Mouse (Mus musculus) T-helper 1 cell (primary cell): ENCODE data around the gene Nrde2.
"Not testable (repeated sequence)": the region's sequence is repeated elsewhere in the genome, so short reads cannot be mapped to it uniquely, and the experiment has no call there.

Experiments
- in situ Hi-C: fragments of 300-600 bp; cut with MboI, MseI; formaldehyde crosslinking; loops from one replicate; pipeline ENCODE4 v1.15.1; 2025; ENCODE audit warnings: high pct_unique_total_duplicates

Nrde2 gene

DNA sequence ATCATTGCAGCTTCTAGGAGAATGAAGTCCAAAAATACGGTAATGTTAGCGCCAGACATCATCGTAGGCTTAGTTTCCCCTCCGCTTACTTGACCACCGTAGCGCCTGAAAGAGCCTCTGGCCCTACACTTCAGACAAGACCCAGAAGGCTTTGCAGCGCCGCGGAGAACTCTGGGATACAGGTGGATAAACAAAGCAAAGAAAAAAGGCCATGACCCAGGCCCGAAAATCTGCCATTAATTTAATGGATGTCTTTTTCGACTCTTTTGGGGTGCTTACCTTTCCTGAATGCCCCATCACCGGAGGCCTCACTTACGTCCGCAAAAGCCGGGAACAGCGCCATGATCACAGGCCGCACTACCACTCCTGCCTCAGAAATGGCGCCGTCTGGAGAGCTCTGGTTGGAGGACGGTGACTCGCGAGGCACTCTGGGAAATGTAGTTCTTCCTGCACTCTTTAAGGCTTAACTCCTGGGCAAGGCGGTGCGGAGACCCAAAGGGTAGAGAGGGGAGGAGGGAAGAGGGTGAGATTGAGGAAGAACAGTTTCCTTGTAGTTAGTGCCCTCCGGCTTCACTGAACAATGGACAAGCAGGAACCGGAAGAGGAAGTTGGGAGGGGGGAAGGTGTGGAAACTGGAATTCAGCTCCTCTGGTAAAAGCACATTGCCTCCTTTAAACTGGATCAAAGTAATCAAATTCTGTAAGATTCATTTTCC lies at the start of gene Nrde2:
Gene Nrde2 (minus strand): TSS at position 393 of the 715 bp plus-strand sequence.
- in situ Hi-C loops = no loop called here

DNA sequence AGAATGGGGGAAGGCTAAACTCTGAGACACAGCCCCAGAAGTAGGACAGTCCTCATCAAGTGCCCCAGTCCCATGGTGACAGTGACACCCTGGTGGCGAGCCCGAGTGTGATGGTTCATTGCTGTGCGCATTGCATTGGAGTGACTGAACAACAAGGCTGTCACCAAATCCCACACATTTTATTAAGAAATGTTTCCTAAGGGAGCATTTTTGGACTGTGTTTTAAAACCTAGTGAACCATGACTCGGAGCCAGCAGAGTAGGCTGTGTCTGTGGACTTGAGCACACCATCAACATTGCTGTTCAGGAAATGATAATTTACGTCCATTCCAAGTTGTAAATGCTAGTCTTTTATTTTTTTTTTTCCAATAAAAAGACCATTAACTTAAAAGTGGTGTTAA lies 47.5 kb upstream of the Nrde2 start:
- in situ Hi-C loops = loop anchor here (10.0 kb wide), 1 partner anchor 278 kb away; no protein-coding TSS in a partner anchor

GRCm38 (mm10) chr12:100206521-100206920 lies 47.1 kb upstream of the Nrde2 start:
- in situ Hi-C loops = loop anchor here (10.0 kb wide), 1 partner anchor 278 kb away; no protein-coding TSS in a partner anchor

DNA sequence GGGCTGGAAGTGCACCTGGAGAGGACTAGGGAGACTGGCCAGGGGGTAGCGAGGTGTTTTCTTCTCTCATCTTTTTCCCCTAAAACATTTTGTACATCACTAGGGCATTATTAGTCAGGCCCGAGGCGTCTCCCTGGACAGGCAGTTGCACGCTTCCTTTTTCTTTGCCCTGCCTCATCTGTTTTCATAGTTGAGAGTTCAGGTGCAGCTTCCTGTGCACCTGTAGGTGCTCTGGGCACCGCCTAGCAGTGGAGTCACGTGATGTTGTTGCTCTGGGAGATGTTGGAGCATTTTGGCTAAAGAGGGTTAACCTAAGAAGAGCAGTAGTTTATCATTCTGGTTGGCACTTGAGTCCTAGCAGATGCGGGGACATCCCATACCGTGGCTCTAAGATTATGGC lies 45.7 kb upstream of the Nrde2 start:
- in situ Hi-C loops = loop anchor here (10.0 kb wide), 1 partner anchor 280 kb away; no protein-coding TSS in a partner anchor

DNA sequence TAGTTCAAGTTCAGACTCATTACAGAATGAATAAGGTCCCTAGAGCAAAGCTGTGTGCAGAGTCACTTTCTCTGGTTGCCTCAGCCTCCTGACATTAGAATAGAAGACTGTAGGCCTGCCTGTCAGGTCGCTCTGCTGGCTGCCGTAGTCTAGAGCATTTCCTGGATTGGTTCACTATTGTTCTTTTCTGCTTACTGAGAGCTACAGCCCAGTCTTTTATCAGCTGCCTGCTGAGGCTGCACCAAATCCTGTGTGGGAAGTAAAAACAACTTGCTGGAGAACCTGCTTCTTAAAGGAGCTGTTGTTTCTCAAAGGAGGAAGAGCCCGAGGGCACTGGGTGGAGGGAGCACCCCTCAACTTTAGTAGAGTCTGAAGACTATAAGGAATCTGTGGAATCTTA lies 44.3 kb upstream of the Nrde2 start:
- in situ Hi-C loops = loop anchor here (10.0 kb wide), 1 partner anchor 281 kb away; no protein-coding TSS in a partner anchor

- in situ Hi-C loops = loop anchor here (10.0 kb wide), 1 partner anchor 283 kb away; no protein-coding TSS in a partner anchor
Observed at GRCm38 (mm10) chr12:100201838-100202237, 42.4 kb upstream of the Nrde2 start.

- in situ Hi-C loops = loop anchor here (10.0 kb wide), 1 partner anchor 283 kb away; no protein-coding TSS in a partner anchor
Observed at GRCm38 (mm10) chr12:100201363-100201711, 41.9 kb upstream of the Nrde2 start.

GRCm38 (mm10) chr12:100200645-100201362 lies 41.4 kb upstream of the Nrde2 start:
- in situ Hi-C loops = loop anchor here (10.0 kb wide), 1 partner anchor 284 kb away; no protein-coding TSS in a partner anchor

DNA sequence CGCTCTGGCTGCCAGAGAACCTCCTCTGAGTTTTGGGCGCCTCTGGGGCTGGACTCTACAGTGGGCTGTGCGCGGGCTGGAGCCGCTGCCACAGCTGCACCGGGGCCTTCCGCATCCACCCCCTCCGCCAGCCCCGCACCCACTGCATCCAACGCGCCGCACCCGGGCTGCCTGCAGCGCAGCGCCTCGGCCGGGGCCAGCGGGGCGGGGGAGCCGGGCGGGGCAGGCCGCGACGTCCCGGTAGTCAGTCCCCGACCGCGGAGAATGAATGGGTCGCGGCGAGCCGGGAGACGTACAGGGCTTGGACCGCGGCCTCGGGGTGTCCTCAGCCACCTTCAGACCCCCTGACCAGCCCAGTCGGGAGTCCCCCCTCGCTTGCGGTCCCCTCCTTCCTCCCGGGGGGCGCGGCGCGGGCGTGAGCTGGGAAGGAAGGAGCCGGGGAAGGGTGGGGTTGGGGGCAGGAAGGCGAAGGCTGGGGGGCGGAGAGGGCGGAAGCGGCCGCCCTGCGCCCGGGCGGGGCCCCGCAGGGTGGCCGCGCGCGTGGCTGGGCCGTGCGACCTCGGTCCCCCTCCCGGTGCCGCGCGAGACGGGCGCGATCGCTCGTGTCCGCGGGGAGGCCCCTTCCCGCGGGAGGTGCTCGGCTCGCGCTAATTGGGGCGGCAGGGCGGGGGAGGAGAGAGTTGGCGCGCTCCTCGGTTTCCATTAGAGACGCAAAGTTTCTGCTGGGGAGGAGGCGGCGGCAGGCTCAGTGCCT lies 40.6 kb upstream of the Nrde2 start:
- in situ Hi-C loops = loop anchor here (5.0 to 10.0 kb wide), 2 partner anchors 285 to 588 kb away; no protein-coding TSS in a partner anchor

DNA sequence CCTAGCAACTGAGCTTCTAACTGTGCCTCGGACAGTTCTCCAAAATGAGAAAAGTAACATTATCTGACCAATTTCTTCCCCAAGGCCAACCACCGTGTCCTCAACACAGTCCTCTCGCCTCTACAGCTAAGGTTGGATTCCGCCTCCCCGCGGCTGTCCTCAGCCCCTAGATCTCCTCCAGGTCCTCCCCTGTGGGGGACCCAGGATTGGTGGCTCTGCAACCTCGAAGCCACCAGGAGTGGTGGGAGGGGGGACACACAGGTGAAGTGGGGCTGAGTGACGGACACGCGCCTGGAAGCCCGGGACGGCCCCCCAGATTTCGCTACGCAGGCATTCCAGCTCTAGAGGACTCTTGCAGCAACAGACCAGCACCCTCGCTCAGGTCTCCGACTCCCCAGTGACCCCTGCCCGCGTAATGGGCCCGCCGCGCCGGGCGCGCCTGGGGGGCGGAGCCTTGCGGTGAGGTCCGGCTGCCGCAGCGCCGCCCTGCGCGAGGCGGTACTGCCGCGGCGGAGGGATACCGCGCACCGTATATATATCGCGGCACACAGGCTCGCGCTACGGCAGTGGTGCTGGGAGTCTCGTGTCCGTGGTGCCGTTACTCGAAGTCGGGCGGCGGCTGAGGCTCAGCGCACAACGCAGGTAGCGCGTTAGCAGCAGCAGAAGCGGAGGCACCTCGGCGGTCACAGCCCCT lies 39.7 kb upstream of the Nrde2 start, which contains the start of gene Calm1:
Gene Calm1 (plus strand): TSS at position 469 of the 694 bp plus-strand sequence.
- in situ Hi-C loops = loop anchor here (5.0 kb wide), 1 partner anchor 587 kb away; no protein-coding TSS in a partner anchor

GRCm38 (mm10) chr12:100196786-100197185 lies 37.3 kb upstream of the Nrde2 start:
- in situ Hi-C loops = loop anchor here (5.0 kb wide), 1 partner anchor 584 kb away; no protein-coding TSS in a partner anchor

DNA sequence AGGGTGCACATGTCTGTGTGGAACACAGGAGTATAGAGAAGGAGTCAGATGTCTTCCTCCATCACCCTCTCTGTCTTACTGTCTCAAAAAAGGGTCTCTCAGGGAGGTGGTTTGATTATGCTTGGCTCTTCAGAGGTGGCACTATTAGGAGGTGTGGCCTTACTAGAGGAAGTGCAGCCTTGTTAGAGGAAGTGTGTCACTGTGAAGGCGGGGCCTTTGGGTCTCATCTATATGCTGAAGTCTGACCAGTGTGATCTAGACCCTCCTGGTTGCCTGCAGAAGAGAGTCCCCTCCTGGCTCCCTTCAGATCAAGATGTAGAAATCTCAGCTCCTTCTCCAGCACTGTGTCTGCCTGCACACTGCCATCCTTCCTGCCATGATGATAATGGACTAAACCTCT lies 34.7 kb upstream of the Nrde2 start:
- in situ Hi-C loops = no loop called here

GRCm38 (mm10) chr12:100190802-100191201 lies 31.3 kb upstream of the Nrde2 start:
- in situ Hi-C loops = no loop called here

DNA sequence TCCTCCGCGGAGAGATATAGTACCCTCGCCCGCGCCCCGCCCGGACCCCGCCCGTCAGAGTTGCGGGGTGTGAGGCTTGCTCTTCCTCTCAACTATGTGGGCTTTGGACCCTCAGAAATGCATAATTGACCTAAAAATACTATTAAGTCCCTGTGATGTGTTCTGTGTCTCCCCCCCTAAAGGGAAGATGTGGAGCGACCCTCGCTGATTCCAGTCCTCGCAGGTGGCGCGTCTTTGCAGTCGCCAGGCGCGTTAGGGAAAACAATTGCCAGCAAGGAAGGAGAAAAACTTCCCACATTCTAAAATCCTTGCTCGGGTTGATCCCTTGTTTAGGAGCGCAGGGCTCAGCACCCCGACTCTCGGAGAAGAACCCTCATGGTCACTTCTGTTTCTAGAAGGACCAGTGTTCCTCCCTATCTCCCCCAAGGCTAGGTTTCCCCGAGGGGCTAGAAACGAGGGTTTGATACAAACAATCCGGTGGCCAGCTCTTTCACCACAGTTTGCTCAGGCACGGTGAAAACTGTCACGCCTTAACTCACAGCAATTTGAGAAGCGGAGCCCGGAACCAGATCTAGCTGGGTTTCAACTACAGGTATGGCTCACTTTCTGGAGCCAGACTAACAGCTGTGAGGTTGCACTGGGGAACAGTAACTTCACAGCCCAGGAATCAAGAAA lies 28.4 kb upstream of the Nrde2 start:
- in situ Hi-C loops = no loop called here

GRCm38 (mm10) chr12:100187013-100187755 lies 27.7 kb upstream of the Nrde2 start:
- in situ Hi-C loops = no loop called here

- in situ Hi-C loops = no loop called here
Observed at GRCm38 (mm10) chr12:100186376-100186775, 26.9 kb upstream of the Nrde2 start.

- in situ Hi-C loops = no loop called here
Observed at GRCm38 (mm10) chr12:100185897-100186296, 26.4 kb upstream of the Nrde2 start.

GRCm38 (mm10) chr12:100184976-100185375 lies 25.5 kb upstream of the Nrde2 start:
- in situ Hi-C loops = not testable (repeated sequence)

GRCm38 (mm10) chr12:100183970-100184369 lies 24.5 kb upstream of the Nrde2 start:
- in situ Hi-C loops = no loop called here

DNA sequence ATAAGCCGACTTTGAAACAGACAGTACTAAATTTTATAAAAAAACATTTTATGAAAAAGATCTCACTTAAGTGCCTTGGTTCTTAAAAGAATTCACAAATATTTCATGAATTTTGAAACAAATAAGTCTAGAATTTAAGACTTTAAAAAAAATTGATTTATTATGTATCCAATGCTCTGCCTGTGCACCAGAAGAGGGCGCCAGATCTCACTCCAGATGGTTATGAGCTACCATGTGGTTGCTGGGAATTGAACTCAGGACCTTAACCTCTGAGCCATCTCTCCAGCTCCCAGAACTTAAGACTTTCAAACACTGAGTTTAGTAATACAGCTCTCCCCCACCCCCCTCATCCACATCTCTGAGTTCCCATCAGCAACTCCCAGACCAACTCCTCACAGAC lies 23.2 kb upstream of the Nrde2 start:
- in situ Hi-C loops = no loop called here
